14 mouse cellular contexts compared by ENCODE assay signal in the genomic region with DNA sequence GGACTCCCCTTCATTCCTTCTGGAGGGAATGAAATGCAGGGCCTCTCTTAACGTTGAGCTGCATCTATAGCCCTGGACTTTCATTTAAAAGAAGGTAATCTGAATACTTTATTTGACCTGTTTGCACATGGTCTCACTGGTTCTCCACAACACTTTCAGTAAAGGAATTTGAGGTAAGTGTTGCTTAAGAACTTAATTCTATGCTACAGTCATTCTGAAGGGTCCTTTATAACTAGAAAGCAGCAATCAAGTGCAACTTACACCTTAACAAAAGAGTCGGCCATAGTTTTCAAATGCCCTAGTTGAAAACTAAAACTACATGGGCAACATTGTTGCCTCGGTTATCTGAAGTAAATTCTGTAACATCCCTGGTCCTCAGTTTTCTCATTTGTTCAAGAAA. TPM values are rescaled to one million over a fixed set of nuclear protein-coding genes. Genes with fewer than 3 reads are reported as not detected.
"Had no signal": no experiment of that assay in that cellular context is flagged by ENCODE, and none has a peak within 500 bp of the region (broad histone marks: within the 10 kb centered on the region; RNA-seq: fewer than 3 reads in every experiment).

No protein-coding gene starts in this region.

- H3K4me1 ChIP-seq: embryonic facial prominence, embryonic 10.5 days; embryonic facial prominence, embryonic 13.5 days; embryonic facial prominence, embryonic 15.5 days; forebrain, embryonic 10.5 days; forebrain, embryonic 12.5 days; forebrain, embryonic 13.5 days had no signal

- H3K36me3 ChIP-seq: embryonic facial prominence, embryonic 10.5 days; embryonic facial prominence, embryonic 12.5 days; embryonic facial prominence, embryonic 13.5 days; embryonic facial prominence, embryonic 15.5 days; forebrain, embryonic 10.5 days; forebrain, embryonic 12.5 days; forebrain, embryonic 15.5 days had no signal

- H3K9ac ChIP-seq: embryonic facial prominence, embryonic 12.5 days; embryonic facial prominence, embryonic 13.5 days; embryonic facial prominence, embryonic 15.5 days; forebrain, embryonic 12.5 days; forebrain, embryonic 13.5 days; forebrain, embryonic 15.5 days; forebrain, postnatal 0 days had no signal

- H3K4me2 ChIP-seq: embryonic facial prominence, embryonic 12.5 days; embryonic facial prominence, embryonic 13.5 days; embryonic facial prominence, embryonic 15.5 days; forebrain, embryonic 12.5 days; forebrain, embryonic 13.5 days; forebrain, embryonic 15.5 days had no signal

- H3K4me3 ChIP-seq: embryonic facial prominence, embryonic 10.5 days; embryonic facial prominence, embryonic 12.5 days; embryonic facial prominence, embryonic 13.5 days; embryonic facial prominence, embryonic 15.5 days; erythroblast, embryonic 14.5 days; forebrain, embryonic 10.5 days; forebrain, embryonic 12.5 days; forebrain, embryonic 13.5 days; forebrain, embryonic 15.5 days; gastrocnemius, adult 2 months; heart, adult 2 months had no signal

- DNase-seq: gastrocnemius, postnatal 25 days; heart, adult 11 months had no signal

- H3K27ac ChIP-seq: embryonic facial prominence, embryonic 10.5 days; embryonic facial prominence, embryonic 12.5 days; embryonic facial prominence, embryonic 13.5 days; embryonic facial prominence, embryonic 15.5 days; forebrain, embryonic 10.5 days; forebrain, embryonic 12.5 days; forebrain, embryonic 13.5 days; forebrain, embryonic 15.5 days; gastrocnemius, adult 2 months; heart, adult 2 months had no signal

- H3K9me3 ChIP-seq: embryonic facial prominence, embryonic 10.5 days; embryonic facial prominence, embryonic 12.5 days; embryonic facial prominence, embryonic 13.5 days; embryonic facial prominence, embryonic 15.5 days; forebrain, embryonic 10.5 days; forebrain, embryonic 12.5 days; forebrain, embryonic 13.5 days; forebrain, embryonic 15.5 days had no signal

- H3K27me3 ChIP-seq: embryonic facial prominence, embryonic 12.5 days; embryonic facial prominence, embryonic 13.5 days; embryonic facial prominence, embryonic 15.5 days; forebrain, embryonic 12.5 days; forebrain, embryonic 13.5 days; forebrain, embryonic 15.5 days had no signal

RNA-seq across cellular contexts. Expression of gene Arhgap32, which starts 43.8 kb away (rescaled TPM):
- polyA plus RNA-seq: erythroblast, embryonic 14.5 days had no signal
